Mouse (Mus musculus): Measurements from ENCODE around the gene C1ql4.

- TF ChIP-seq POLR2A (IDR thresholded peaks at IDR 0.05; ENCODE audit: insufficient read length, low read depth) = no peak
- no peak for TF ChIP-seq E2F4 (IDR thresholded peaks at IDR 0.05; ENCODE audit: insufficient read depth)
- TF ChIP-seq REST (IDR thresholded peaks at IDR 0.05; ENCODE audit: insufficient read depth, insufficient read length) = no peak
- TF ChIP-seq MYOG (IDR thresholded peaks at IDR 0.05; ENCODE audit: control insufficient read depth in 1 of 3, insufficient read depth in 1 of 3, insufficient read length in 2 of 3, low read depth in 2 of 3) = no peak
Observed at GRCm38 (mm10) chr15:99098493-99098861, 10.9 kb upstream of the C1ql4 start.

Measured in myocyte (in vitro differentiated cells).